Mouse (Mus musculus) cerebellum, adult 2 months (tissue): ENCODE results near the gene Alk.

Source experiments
- CTCF ChIP-seq: fragments of 200-500 bp; IDR thresholded peaks from 2 replicates; pipeline ENCODE4 v1.5.1; 2011; ENCODE audit warnings: low read depth, mild to moderate bottlenecking, control low read depth, low read length, moderate library complexity, borderline replicate concordance; ENCODE audit not compliant: insufficient read depth
- POLR2A ChIP-seq: fragments of 200-500 bp; IDR thresholded peaks from 2 replicates; pipeline ENCODE4 v1.6.1; 2011; ENCODE audit warnings: low read length, control low read depth, borderline replicate concordance; ENCODE audit not compliant: insufficient read depth

- no peak for TF ChIP-seq POLR2A
- no peak for TF ChIP-seq CTCF
Measured at GRCm38 (mm10) chr17:72268529-72268928, 335.9 kb downstream of the Alk start.
